In genomic region chr14:106162331-106162730, GRCm38 (mm10) we compare ENCODE assay signal across 23 mouse cellular contexts. TPM values are rescaled to one million over a fixed set of nuclear protein-coding genes. Genes with fewer than 3 reads are reported as not detected.
DNase-seq lines count a peak whose midpoint lies in the region; ATAC-seq and TF ChIP-seq lines count a peak whose summit lies in the region.
"Had no signal": no experiment of that assay in that cellular context is flagged by ENCODE, and none has a peak within 500 bp of the region (broad histone marks: within the 10 kb centered on the region; RNA-seq: fewer than 3 reads in every experiment).

No protein-coding gene starts in this region.

- no peak overlapping the region for H3K9ac ChIP-seq in forebrain, embryonic 14.5 days (ENCODE audit: low read length)
- H3K9ac ChIP-seq in limb, embryonic 14.5 days (ENCODE audit: low read depth, low read length, severe bottlenecking), result no peak overlapping the region
- H3K9ac ChIP-seq: embryonic facial prominence, embryonic 15.5 days; forebrain, embryonic 13.5 days; limb, embryonic 13.5 days; liver, embryonic 15.5 days; stomach, embryonic 15.5 days had no signal

- H3K9me3 ChIP-seq in forebrain, embryonic 14.5 days (replicated peaks; ENCODE audit: control insufficient read depth, low read length), result no peaks in the 10 kb centered on the region
- peaks cover 3% of the 10 kb centered on the region; the same call in 1 of the 2 replicates for H3K9me3 ChIP-seq in forebrain, embryonic 10.5 days
- no peaks in the 10 kb centered on the region for H3K9me3 ChIP-seq in limb, embryonic 14.5 days (ENCODE audit: control insufficient read depth, low read length)
- no peaks in the 10 kb centered on the region for H3K9me3 ChIP-seq in limb, embryonic 10.5 days (replicated peaks)
- H3K9me3 ChIP-seq: embryonic facial prominence, embryonic 15.5 days; forebrain, embryonic 13.5 days; limb, embryonic 13.5 days; liver, embryonic 15.5 days; stomach, embryonic 15.5 days had no signal

- TF ChIP-seq POLR2A in limb, embryonic 14.5 days (IDR thresholded peaks at IDR 0.05; ENCODE audit: borderline replicate concordance, extremely low read depth, insufficient read depth, insufficient read length), result no peak

- peak; percentile 22 for DNase-seq in forebrain, embryonic 14.5 days (ENCODE audit: low spot score)
- DNase-seq in forebrain, embryonic 10.5 days (ENCODE audit: extremely low spot score, low spot score), result no peak
- peak; percentile 12 for DNase-seq in limb, embryonic 14.5 days (ENCODE audit: low spot score)
- no peak for DNase-seq in limb, embryonic 10.5 days (ENCODE audit: low spot score)
- peak; percentile 16 for DNase-seq in brain, adult 2 months (ENCODE audit: low read depth, low spot score)
- peak; percentile 42 for DNase-seq in skeletal muscle tissue, adult 2 months (ENCODE audit: low read depth, low spot score)
- DNase-seq in T-cell, adult 2 months (ENCODE audit: low spot score), result no peak
- DNase-seq: cerebellum, adult 18-20 months; kidney, adult 2 months; kidney, postnatal 14 days; thymus, adult 2 months had no signal

- no peaks in the 10 kb centered on the region for H3K36me3 ChIP-seq in forebrain, embryonic 14.5 days (ENCODE audit: control insufficient read depth, insufficient read depth, low read length)
- no peaks in the 10 kb centered on the region for H3K36me3 ChIP-seq in forebrain, embryonic 10.5 days (replicated peaks)
- no peaks in the 10 kb centered on the region for H3K36me3 ChIP-seq in limb, embryonic 14.5 days (ENCODE audit: control insufficient read depth, insufficient read depth, low read length)
- no peaks in the 10 kb centered on the region for H3K36me3 ChIP-seq in limb, embryonic 10.5 days
- H3K36me3 ChIP-seq: embryonic facial prominence, embryonic 15.5 days; G1E; limb, embryonic 13.5 days; liver, embryonic 15.5 days; stomach, embryonic 15.5 days had no signal

- 29% methylated on average over 3 of the region's 3 CpGs for WGBS in forebrain, embryonic 14.5 days
- 45% methylated on average over 3 of the region's 3 CpGs for WGBS in forebrain, embryonic 10.5 days
- 42% methylated on average over 3 of the region's 3 CpGs for WGBS in limb, embryonic 14.5 days
- 75% methylated on average over 3 of the region's 3 CpGs for WGBS in limb, embryonic 10.5 days

- H3K27ac ChIP-seq in forebrain, embryonic 14.5 days (ENCODE audit: low read depth, low read length), result no peak overlapping the region
- H3K27ac ChIP-seq in forebrain, embryonic 10.5 days, result no peak overlapping the region
- no peak overlapping the region for H3K27ac ChIP-seq in limb, embryonic 14.5 days (replicated peaks; ENCODE audit: low read depth, low read length)
- H3K27ac ChIP-seq in limb, embryonic 10.5 days, result no peak overlapping the region
- H3K27ac ChIP-seq: embryonic facial prominence, embryonic 15.5 days; forebrain, embryonic 13.5 days; heart, adult 2 months; limb, embryonic 13.5 days; liver, embryonic 15.5 days; stomach, embryonic 15.5 days had no signal

- H3K4me2 ChIP-seq in forebrain, embryonic 14.5 days (ENCODE audit: low read length), result no peak overlapping the region
- no peak overlapping the region for H3K4me2 ChIP-seq in limb, embryonic 14.5 days (replicated peaks; ENCODE audit: low read depth, low read length, severe bottlenecking)
- H3K4me2 ChIP-seq: embryonic facial prominence, embryonic 15.5 days; forebrain, embryonic 13.5 days; limb, embryonic 13.5 days; liver, embryonic 15.5 days; stomach, embryonic 15.5 days had no signal

- no peak for ATAC-seq in forebrain, embryonic 14.5 days
- ATAC-seq in limb, embryonic 14.5 days (ENCODE audit: low FRiP score, low read depth), result no peak
- ATAC-seq: CD4-positive, CD25-positive, alpha-beta regulatory T cell, adult 4 months; forebrain, embryonic 13.5 days; lung, postnatal 0 days; midbrain, embryonic 16.5 days had no signal

- no peaks in the 10 kb centered on the region for H3K27me3 ChIP-seq in forebrain, embryonic 14.5 days (replicated peaks; ENCODE audit: control insufficient read depth, insufficient read depth, low read length)
- H3K27me3 ChIP-seq in forebrain, embryonic 10.5 days (ENCODE audit: poor library complexity, severe bottlenecking), result no peaks in the 10 kb centered on the region
- no peaks in the 10 kb centered on the region for H3K27me3 ChIP-seq in limb, embryonic 14.5 days (ENCODE audit: control insufficient read depth, insufficient read depth, low read length)
- no peaks in the 10 kb centered on the region for H3K27me3 ChIP-seq in limb, embryonic 10.5 days (ENCODE audit: low read depth, poor library complexity, severe bottlenecking)
- H3K27me3 ChIP-seq: embryonic facial prominence, embryonic 15.5 days; forebrain, embryonic 13.5 days; limb, embryonic 13.5 days; liver, embryonic 15.5 days; stomach, embryonic 15.5 days had no signal

- no peak overlapping the region for H3K4me3 ChIP-seq in forebrain, embryonic 14.5 days (ENCODE audit: low read depth, low read length)
- H3K4me3 ChIP-seq in forebrain, embryonic 10.5 days, result no peak overlapping the region
- H3K4me3 ChIP-seq in limb, embryonic 14.5 days (replicated peaks; ENCODE audit: low read length), result no peak overlapping the region
- no peak overlapping the region for H3K4me3 ChIP-seq in limb, embryonic 10.5 days
- H3K4me3 ChIP-seq: embryonic facial prominence, embryonic 15.5 days; forebrain, embryonic 13.5 days; heart, adult 2 months; limb, embryonic 13.5 days; liver, embryonic 15.5 days; stomach, embryonic 15.5 days had no signal

- H3K4me1 ChIP-seq in forebrain, embryonic 14.5 days (ENCODE audit: control insufficient read depth, insufficient read depth, low read length), result no peaks in the 10 kb centered on the region
- H3K4me1 ChIP-seq in forebrain, embryonic 10.5 days, result no peaks in the 10 kb centered on the region
- H3K4me1 ChIP-seq in limb, embryonic 14.5 days (ENCODE audit: control insufficient read depth, insufficient read depth, low read length), result no peaks in the 10 kb centered on the region
- no peaks in the 10 kb centered on the region for H3K4me1 ChIP-seq in limb, embryonic 10.5 days
- H3K4me1 ChIP-seq: embryonic facial prominence, embryonic 15.5 days; forebrain, embryonic 13.5 days; limb, embryonic 13.5 days; liver, embryonic 15.5 days; stomach, embryonic 15.5 days had no signal

RNA-seq across cellular contexts. Expression of gene Trim52, which starts 56.3 kb away (rescaled TPM):
- polyA plus RNA-seq in forebrain, embryonic 14.5 days (2014; fragmentation: Nextera tagmentation; extraction: Ambion mirVana), result not detected in 2 replicates
- polyA plus RNA-seq in forebrain, embryonic 10.5 days (2016; fragmentation: Nextera tagmentation; extraction: Ambion mirVana), result not detected in 2 replicates
- 0.06 and 0.10 TPM in 2 replicates for polyA plus RNA-seq in limb, embryonic 14.5 days (2012; rRNA removed)
- not detected in 2 replicates for polyA plus RNA-seq in limb, embryonic 14.5 days (2014; fragmentation: Nextera tagmentation; extraction: Ambion mirVana)
- polyA plus RNA-seq in limb, embryonic 10.5 days (2016; fragmentation: Nextera tagmentation; extraction: Ambion mirVana), result not detected in 2 replicates
- polyA plus RNA-seq: CD4-positive, CD25-positive, alpha-beta regulatory T cell, adult 4 months; embryonic facial prominence, embryonic 15.5 days; forebrain, embryonic 13.5 days; G1E; heart, adult 2 months; kidney, adult 2 months; limb, embryonic 13.5 days; liver, embryonic 15.5 days; lung, postnatal 0 days; midbrain, embryonic 16.5 days; neural tube, embryonic 11.5 days; spleen, adult 2 months; stomach, embryonic 15.5 days; thymus, adult 2 months had no signal

Comparison
In these comparisons a context has a peak if more than half of its experiments do, and no peak if none do; other contexts are left out.
1. DNase-seq: peak in forebrain, embryonic 14.5 days (single experiment), limb, embryonic 14.5 days (single experiment), brain, adult 2 months (single experiment) and skeletal muscle tissue, adult 2 months (single experiment); none in forebrain, embryonic 10.5 days (single experiment), limb, embryonic 10.5 days (single experiment) and T-cell, adult 2 months (single experiment).